Mouse (Mus musculus): ENCODE data around the gene Auts2. TPM values are rescaled to one million over a fixed set of nuclear protein-coding genes. Genes with fewer than 3 reads are reported as not detected.

Auts2 gene
- polyA plus RNA-seq, 1 experiment from 2014 or later = 27.3 TPM

DNA sequence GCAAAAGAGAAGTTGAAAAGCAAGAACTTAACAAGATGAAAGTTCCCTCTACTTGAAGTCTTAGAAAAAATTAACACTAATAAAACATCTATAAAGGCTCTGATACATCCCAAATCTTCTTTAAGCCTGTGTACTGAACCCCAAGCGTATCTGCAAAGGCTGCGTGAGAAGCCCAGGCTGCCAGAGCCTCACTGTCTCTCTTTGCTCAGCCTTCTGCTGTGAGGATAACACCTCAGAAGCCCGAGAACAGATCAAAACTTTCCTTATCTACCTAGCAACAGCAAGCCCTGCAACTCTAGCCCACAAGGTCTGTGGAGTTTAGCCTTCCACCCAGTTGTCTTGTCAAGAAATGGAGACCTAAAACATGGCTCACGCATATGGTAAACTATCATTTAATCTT lies 240.4 kb downstream of the Auts2 start:
- H3K36me3 ChIP-seq (ENCODE audit: insufficient read depth) = no peaks in the 10 kb centered on the region
- ATAC-seq (ENCODE audit: insufficient read depth) = no peak

DNA sequence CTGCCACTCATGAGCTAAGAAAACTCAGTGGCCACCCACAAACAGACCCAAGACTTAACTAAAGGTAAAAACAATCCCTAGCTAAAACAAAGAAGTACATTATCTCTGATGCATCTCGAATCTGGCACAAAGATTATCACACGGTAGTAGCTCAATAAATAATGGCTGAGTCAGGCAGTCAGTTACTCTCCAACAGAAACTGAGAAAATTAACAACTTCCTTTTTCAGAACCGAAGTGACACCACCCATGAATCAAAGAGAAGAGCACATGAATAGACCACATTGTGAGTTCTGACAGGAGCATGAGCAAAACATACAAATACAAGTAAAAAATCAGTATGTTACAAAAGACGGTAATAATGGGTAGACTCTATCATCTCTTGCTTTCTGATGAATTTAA lies 242.3 kb downstream of the Auts2 start:
- no peak overlapping the region for H3K4me2 ChIP-seq
- H3K4me1 ChIP-seq (ENCODE audit: insufficient read depth) = 0 out of 2 replicates have a peak, but pooled peaks cover 7% of the 10 kb centered on the region
- WGBS = 50% methylated on average over 4 of the region's 4 CpGs
- H3K36me3 ChIP-seq (ENCODE audit: insufficient read depth) = no peaks in the 10 kb centered on the region
- no peak for TF ChIP-seq CTCF (IDR thresholded peaks at IDR 0.05; ENCODE audit: low read depth)
- no peaks in the 10 kb centered on the region for H3K9me3 ChIP-seq (ENCODE audit: low read depth, low read length)
- ATAC-seq (ENCODE audit: insufficient read depth) (no peak), DNase-seq (no peak)
- H3K9ac ChIP-seq = no peak overlapping the region
- H3K4me3 ChIP-seq (ENCODE audit: low read depth, low read length) = no peak overlapping the region
- no peak overlapping the region for H3K27ac ChIP-seq (ENCODE audit: low read depth)
- H3K27me3 ChIP-seq (ENCODE audit: insufficient read depth, low read length) = no peaks in the 10 kb centered on the region

More for the DNA sequence above, 240.4 kb downstream of the Auts2 start:
- Histone ChIP-seq H3K27me3 (ENCODE audit: insufficient read depth, low read length) (no peaks in the 10 kb centered on the region), H3K9me3 (ENCODE audit: low read depth, low read length) (no peaks in the 10 kb centered on the region), H3K27ac (ENCODE audit: low read depth) (no peak overlapping the region), H3K9ac (no peak overlapping the region), H3K4me3 (ENCODE audit: low read depth, low read length) (no peak overlapping the region), H3K4me1 (ENCODE audit: insufficient read depth) (0 out of 2 replicates have a peak, but pooled peaks cover 7% of the 10 kb centered on the region), H3K4me2 (no peak overlapping the region)
- 83% methylated on average over 4 of the region's 4 CpGs for WGBS
- no peak for DNase-seq
- no peak for TF ChIP-seq CTCF (IDR thresholded peaks at IDR 0.05; ENCODE audit: low read depth)

DNA sequence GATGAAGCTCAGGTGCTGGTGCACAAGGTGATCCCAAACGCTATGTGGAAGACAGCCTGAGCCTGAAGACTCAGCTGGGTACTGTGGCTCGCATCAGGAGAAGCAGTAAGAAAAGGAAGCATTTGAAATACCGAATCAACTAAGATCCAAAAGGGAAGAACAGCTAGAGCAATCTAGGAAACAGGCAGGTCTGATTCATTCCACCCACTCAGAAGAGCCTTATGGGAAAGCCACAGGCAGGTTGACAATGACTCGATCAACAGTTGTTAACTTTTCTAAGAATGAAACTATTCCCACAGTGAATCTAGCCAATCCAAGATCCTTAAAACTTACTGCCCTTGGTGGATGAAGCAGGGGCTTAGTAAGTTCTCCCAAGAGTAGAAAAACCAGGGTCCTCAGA lies 243.4 kb downstream of the Auts2 start:
- Histone ChIP-seq H3K4me2 (no peak overlapping the region), H3K9me3 (ENCODE audit: low read depth, low read length) (no peaks in the 10 kb centered on the region), H3K9ac (no peak overlapping the region), H3K27me3 (ENCODE audit: insufficient read depth, low read length) (no peaks in the 10 kb centered on the region), H3K36me3 (ENCODE audit: insufficient read depth) (no peaks in the 10 kb centered on the region), H3K27ac (ENCODE audit: low read depth) (no peak overlapping the region), H3K4me3 (ENCODE audit: low read depth, low read length) (no peak overlapping the region), H3K4me1 (ENCODE audit: insufficient read depth) (0 out of 2 replicates have a peak, but pooled peaks cover 3% of the 10 kb centered on the region)
- 78% methylated on average over 4 of the region's 4 CpGs for WGBS
- ATAC-seq (ENCODE audit: insufficient read depth) = no peak
- DNase-seq = no peak
- TF ChIP-seq CTCF (IDR thresholded peaks at IDR 0.05; ENCODE audit: low read depth) = no peak

DNA sequence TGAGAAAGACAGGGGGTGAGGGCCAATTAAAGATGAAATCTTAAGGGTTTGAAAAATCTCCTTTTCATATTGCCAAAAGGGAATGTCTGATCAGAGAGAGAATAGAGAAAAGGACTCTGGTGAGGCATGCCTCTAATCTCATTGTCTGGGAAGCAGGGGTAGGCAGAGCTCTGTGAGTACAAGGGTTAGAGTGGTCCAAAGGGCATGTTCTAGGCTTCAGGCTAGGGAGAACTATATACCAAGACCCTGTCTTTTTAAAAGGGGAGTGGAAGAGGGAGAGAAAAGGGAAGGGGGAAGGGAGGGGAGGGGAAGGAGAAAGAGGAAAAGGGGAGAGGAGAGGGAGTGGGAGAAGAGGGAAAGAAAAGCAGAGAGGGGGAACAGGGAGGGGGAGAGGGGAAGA lies 244.1 kb downstream of the Auts2 start:
- H3K27ac ChIP-seq (ENCODE audit: low read depth) = no peak overlapping the region
- H3K9me3 ChIP-seq (ENCODE audit: low read depth, low read length) = no peaks in the 10 kb centered on the region
- no peak overlapping the region for H3K9ac ChIP-seq
- H3K4me2 ChIP-seq = no peak overlapping the region
- no peaks in the 10 kb centered on the region for H3K36me3 ChIP-seq (ENCODE audit: insufficient read depth)
- DNase-seq = no peak
- no peaks in the 10 kb centered on the region for H3K27me3 ChIP-seq (ENCODE audit: insufficient read depth, low read length)
- no peak for TF ChIP-seq CTCF (IDR thresholded peaks at IDR 0.05; ENCODE audit: low read depth)
- H3K4me1 ChIP-seq (ENCODE audit: insufficient read depth) = 0 out of 2 replicates have a peak, but pooled peaks cover 3% of the 10 kb centered on the region
- no peak overlapping the region for H3K4me3 ChIP-seq (ENCODE audit: low read depth, low read length)
- ATAC-seq (ENCODE audit: insufficient read depth) = no peak

DNA sequence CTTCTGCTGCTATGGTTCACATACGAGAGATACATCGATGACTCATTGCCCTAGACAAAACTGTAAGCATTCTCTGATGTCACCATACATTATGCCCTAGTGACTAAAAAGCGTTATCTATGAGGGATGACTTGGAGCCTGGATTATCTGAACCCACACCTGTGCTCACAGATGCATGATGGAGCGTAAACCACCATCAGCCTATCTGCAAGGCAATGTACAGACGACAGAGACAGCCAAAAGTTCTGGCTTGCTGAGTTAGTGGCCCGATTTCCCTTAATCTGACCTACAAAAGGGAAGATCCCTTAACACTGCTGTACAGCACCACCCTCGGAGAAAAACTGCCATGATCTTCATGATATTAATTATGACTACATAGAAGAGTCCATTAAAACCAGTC lies 245.8 kb downstream of the Auts2 start:
- H3K36me3 ChIP-seq (ENCODE audit: insufficient read depth) = no peaks in the 10 kb centered on the region
- TF ChIP-seq CTCF (IDR thresholded peaks at IDR 0.05; ENCODE audit: low read depth) = no peak
- no peaks in the 10 kb centered on the region for H3K27me3 ChIP-seq (ENCODE audit: insufficient read depth, low read length)
- no peaks in the 10 kb centered on the region for H3K9me3 ChIP-seq (ENCODE audit: low read depth, low read length)
- H3K4me2 ChIP-seq = no peak overlapping the region
- WGBS = 89% methylated on average over 7 of the region's 7 CpGs
- 0 out of 2 replicates have a peak, but pooled peaks cover 3% of the 10 kb centered on the region for H3K4me1 ChIP-seq (ENCODE audit: insufficient read depth)
- no peak overlapping the region for H3K9ac ChIP-seq
- DNase-seq (no peak), ATAC-seq (ENCODE audit: insufficient read depth) (no peak)
- no peak overlapping the region for H3K27ac ChIP-seq (ENCODE audit: low read depth)
- no peak overlapping the region for H3K4me3 ChIP-seq (ENCODE audit: low read depth, low read length)

DNA sequence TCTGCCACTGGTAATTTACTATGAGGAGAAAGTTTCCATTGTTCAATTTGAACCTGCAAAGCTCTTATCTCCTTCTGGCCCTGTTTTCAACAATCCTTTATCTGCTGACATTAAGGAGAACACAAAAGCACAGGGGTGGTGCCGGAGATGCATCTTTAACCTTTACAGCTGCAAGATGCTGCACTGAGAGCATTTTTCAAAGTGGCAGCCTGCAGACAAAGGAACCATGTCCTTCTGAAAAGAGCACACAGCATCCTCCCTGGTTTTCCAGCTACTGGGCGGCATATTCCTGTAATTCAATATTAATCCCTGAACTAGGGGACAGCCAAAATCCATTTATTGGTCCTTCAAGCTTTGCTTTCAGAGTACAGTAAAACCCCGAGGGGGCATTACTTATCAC lies 248.7 kb downstream of the Auts2 start:
- Histone ChIP-seq H3K27me3 (ENCODE audit: insufficient read depth, low read length) (no peaks in the 10 kb centered on the region), H3K27ac (ENCODE audit: low read depth) (no peak overlapping the region), H3K4me3 (ENCODE audit: low read depth, low read length) (no peak overlapping the region), H3K4me2 (no peak overlapping the region), H3K4me1 (ENCODE audit: insufficient read depth) (no peaks in the 10 kb centered on the region), H3K36me3 (ENCODE audit: insufficient read depth) (no peaks in the 10 kb centered on the region), H3K9ac (no peak overlapping the region), H3K9me3 (ENCODE audit: low read depth, low read length) (no peaks in the 10 kb centered on the region)
- TF ChIP-seq CTCF (IDR thresholded peaks at IDR 0.05; ENCODE audit: low read depth) = no peak
- WGBS = 52% methylated on average over 3 of the region's 3 CpGs
- no peak for ATAC-seq (ENCODE audit: insufficient read depth)
- DNase-seq = no peak

DNA sequence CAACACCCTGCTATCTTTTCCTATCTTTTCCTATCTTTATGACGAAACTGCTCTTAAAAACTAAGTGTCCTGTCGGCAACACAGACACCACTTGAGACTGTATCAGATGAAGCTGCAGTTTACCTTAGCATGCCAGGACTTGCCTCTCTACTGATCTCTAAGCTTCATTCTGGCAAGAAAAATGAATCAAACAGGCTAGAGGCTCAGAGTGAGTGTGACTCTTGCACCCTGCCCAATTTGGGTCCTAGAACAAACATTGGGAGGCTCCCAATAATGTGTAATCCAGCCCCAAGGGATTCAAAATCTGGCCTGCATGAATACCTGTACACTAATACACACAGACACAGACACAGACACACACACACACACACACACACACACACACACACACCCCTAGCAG lies 250.2 kb downstream of the Auts2 start:
- WGBS = 49% methylated on average over 2 of the region's 2 CpGs
- no peaks in the 10 kb centered on the region for H3K4me1 ChIP-seq (ENCODE audit: insufficient read depth)
- TF ChIP-seq CTCF (IDR thresholded peaks at IDR 0.05; ENCODE audit: low read depth) = no peak
- H3K4me3 ChIP-seq (ENCODE audit: low read depth, low read length) = no peak overlapping the region
- H3K27ac ChIP-seq (ENCODE audit: low read depth) = no peak overlapping the region
- H3K36me3 ChIP-seq (ENCODE audit: insufficient read depth) = no peaks in the 10 kb centered on the region
- no peak overlapping the region for H3K9ac ChIP-seq
- H3K4me2 ChIP-seq = no peak overlapping the region
- no peak for DNase-seq
- H3K9me3 ChIP-seq (ENCODE audit: low read depth, low read length) = no peaks in the 10 kb centered on the region
- no peak for ATAC-seq (ENCODE audit: insufficient read depth)
- H3K27me3 ChIP-seq (ENCODE audit: insufficient read depth, low read length) = no peaks in the 10 kb centered on the region
